21 mouse cellular contexts compared by ENCODE assay signal in the genomic region with DNA sequence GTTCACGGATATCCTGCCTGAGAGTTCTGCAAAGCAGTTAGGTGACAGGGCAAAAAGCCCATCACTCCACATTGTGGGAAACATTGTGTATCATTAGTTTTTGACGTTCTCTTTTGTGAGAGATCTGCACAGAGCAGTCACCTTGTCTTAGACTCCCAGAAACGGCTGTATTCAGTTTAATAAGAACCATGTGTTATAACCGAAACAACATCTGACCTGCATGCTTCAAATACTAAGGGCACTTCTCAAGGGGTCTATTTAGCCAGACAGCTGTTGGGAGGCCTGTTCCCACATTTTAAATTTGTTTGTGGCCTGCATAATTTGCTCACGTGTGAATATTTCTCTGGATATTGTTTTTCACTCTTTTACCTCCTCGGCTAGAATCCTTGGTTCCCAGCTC.
DNase-seq lines count a peak whose midpoint lies in the region; ATAC-seq lines count a peak whose summit lies in the region.
"Had no signal": no experiment of that assay in that cellular context is flagged by ENCODE, and none has a peak within 500 bp of the region (broad histone marks: within the 10 kb centered on the region; RNA-seq: fewer than 3 reads in every experiment).

No protein-coding gene starts in this region.

- WGBS in heart, embryonic 12.5 days, result 64% methylated on average over 6 of the region's 6 CpGs
- 26% methylated on average over 6 of the region's 6 CpGs for WGBS in embryonic facial prominence, embryonic 14.5 days
- WGBS in limb, embryonic 13.5 days, result 14% methylated on average over 6 of the region's 6 CpGs

- H3K9me3 ChIP-seq in heart, embryonic 12.5 days (replicated peaks), result 0 out of 2 replicates have a peak, but pooled peaks cover 3% of the 10 kb centered on the region
- H3K9me3 ChIP-seq in embryonic facial prominence, embryonic 14.5 days (ENCODE audit: control insufficient read depth, low read length), result no peaks in the 10 kb centered on the region
- peaks cover 5% of the 10 kb centered on the region; the same call in 1 of the 2 replicates for H3K9me3 ChIP-seq in limb, embryonic 13.5 days
- H3K9me3 ChIP-seq: forebrain, embryonic 12.5 days; liver, embryonic 12.5 days; stomach, embryonic 15.5 days had no signal

- H3K4me1 ChIP-seq in heart, embryonic 12.5 days (replicated peaks), result peaks cover 31% of the 10 kb centered on the region
- H3K4me1 ChIP-seq in embryonic facial prominence, embryonic 14.5 days (ENCODE audit: control insufficient read depth, insufficient read depth, low read length), result peaks cover 18% of the 10 kb centered on the region
- H3K4me1 ChIP-seq in limb, embryonic 13.5 days, result peaks cover 32% of the 10 kb centered on the region
- H3K4me1 ChIP-seq: forebrain, embryonic 12.5 days; liver, embryonic 12.5 days had no signal

- H3K27ac ChIP-seq in heart, embryonic 12.5 days (ENCODE audit: poor library complexity, severe bottlenecking), result peak overlapping the region; percentile 35; the same call in 1 of the 2 replicates
- H3K27ac ChIP-seq in embryonic facial prominence, embryonic 14.5 days (replicated peaks; ENCODE audit: low read depth, low read length), result 0 out of 2 replicates have a peak overlapping the region, but pooled peaks have one; percentile 18
- H3K27ac ChIP-seq in limb, embryonic 13.5 days, result peak overlapping the region; percentile 34; the same call in 1 of the 2 replicates
- H3K27ac ChIP-seq: forebrain, embryonic 12.5 days; hindbrain, postnatal 0 days; liver, embryonic 12.5 days; stomach, embryonic 15.5 days had no signal

- no peak for DNase-seq in heart, postnatal 36 days
- peak; percentile 56 for DNase-seq in embryo, embryonic 10.5 days (ENCODE audit: low spot score)
- peak; percentile 75 for DNase-seq in embryonic facial prominence, embryonic 14.5 days (ENCODE audit: low spot score)
- DNase-seq in frontal cortex, postnatal 10 days (ENCODE audit: low spot score in 2 of 2), result no peak
- no peak for DNase-seq in lung, postnatal 36 days
- DNase-seq in spleen, postnatal 14 days (ENCODE audit: low spot score in 2 of 2), result no peak
- DNase-seq: adrenal gland, postnatal 36 days; cerebellum, adult 8-10 months; kidney, adult 8-10 months; kidney, postnatal 25 days; layer of hippocampus, adult 9-11 months; midbrain, embryonic 14.5 days; right cerebral cortex, adult 18-20 months; thymus, postnatal 14 days had no signal

- no peak overlapping the region for H3K4me3 ChIP-seq in heart, embryonic 12.5 days
- no peak overlapping the region for H3K4me3 ChIP-seq in embryonic facial prominence, embryonic 14.5 days (ENCODE audit: low read depth, low read length)
- H3K4me3 ChIP-seq in limb, embryonic 13.5 days, result no peak overlapping the region
- H3K4me3 ChIP-seq: forebrain, embryonic 12.5 days; liver, embryonic 12.5 days; stomach, embryonic 15.5 days had no signal

- no peak for ATAC-seq in heart, embryonic 12.5 days (ENCODE audit: insufficient number of reproducible peaks, low FRiP score)
- peak; percentile 83; the same call in 1 of the 2 replicates for ATAC-seq in embryonic facial prominence, embryonic 14.5 days (ENCODE audit: low read depth)
- ATAC-seq in limb, embryonic 13.5 days (ENCODE audit: low FRiP score, low read depth), result peak; percentile 76
- ATAC-seq: hindbrain, postnatal 0 days; liver, embryonic 12.5 days; Patski had no signal

- no peak overlapping the region for H3K9ac ChIP-seq in heart, embryonic 12.5 days
- no peak overlapping the region for H3K9ac ChIP-seq in embryonic facial prominence, embryonic 14.5 days (ENCODE audit: low read depth, low read length)
- no peak overlapping the region for H3K9ac ChIP-seq in limb, embryonic 13.5 days
- H3K9ac ChIP-seq: forebrain, embryonic 12.5 days; liver, embryonic 12.5 days; stomach, embryonic 15.5 days had no signal

- H3K27me3 ChIP-seq in heart, embryonic 12.5 days (replicated peaks), result no peaks in the 10 kb centered on the region
- H3K27me3 ChIP-seq in embryonic facial prominence, embryonic 14.5 days (replicated peaks; ENCODE audit: control insufficient read depth, insufficient read depth, low read length), result no peaks in the 10 kb centered on the region
- no peaks in the 10 kb centered on the region for H3K27me3 ChIP-seq in limb, embryonic 13.5 days
- H3K27me3 ChIP-seq: forebrain, embryonic 12.5 days; liver, embryonic 12.5 days; Patski; stomach, embryonic 15.5 days had no signal

- H3K36me3 ChIP-seq in heart, embryonic 12.5 days, result no peaks in the 10 kb centered on the region
- no peaks in the 10 kb centered on the region for H3K36me3 ChIP-seq in embryonic facial prominence, embryonic 14.5 days (ENCODE audit: control insufficient read depth, insufficient read depth, low read length)
- 0 out of 2 replicates have a peak, but pooled peaks cover 7% of the 10 kb centered on the region for H3K36me3 ChIP-seq in limb, embryonic 13.5 days
- H3K36me3 ChIP-seq: forebrain, embryonic 12.5 days; liver, embryonic 12.5 days; stomach, embryonic 15.5 days had no signal

- intact Hi-C loops in heart, postnatal 36 days (cut with DNase I), result no loop called here

- no peak overlapping the region for H3K4me2 ChIP-seq in heart, embryonic 12.5 days
- H3K4me2 ChIP-seq in embryonic facial prominence, embryonic 14.5 days (ENCODE audit: low read depth, low read length), result no peak overlapping the region
- H3K4me2 ChIP-seq in limb, embryonic 13.5 days (replicated peaks), result peak overlapping the region; percentile 24; the same call in 1 of the 2 replicates
- H3K4me2 ChIP-seq: forebrain, embryonic 12.5 days; liver, embryonic 12.5 days; stomach, embryonic 15.5 days had no signal

Comparison
In these comparisons a context has a peak if more than half of its experiments do, and no peak if none do; other contexts are left out.
1. DNase-seq: peak in embryo, embryonic 10.5 days (single experiment) and embryonic facial prominence, embryonic 14.5 days (single experiment); none in heart, postnatal 36 days (0 of 2), frontal cortex, postnatal 10 days (0 of 2), lung, postnatal 36 days (single experiment) and spleen, postnatal 14 days (0 of 2).
2. Peak in every context shown above with its lines, with median percentiles within 50 percentile points of each other: H3K27ac ChIP-seq.